Mouse (Mus musculus) liver, embryonic 16.5 days (tissue): ENCODE results near the gene Scnn1b. TPM values are rescaled to one million over a fixed set of nuclear protein-coding genes. Genes with fewer than 3 reads are reported as not detected.

Experiments
- polyA plus RNA-seq: library from polyadenylated mRNA; unstranded; fragments of >200 nt; fragmentation: Nextera tagmentation; extraction: Ambion mirVana; gene quantifications from 2 replicates; pipeline ENCODE4 v1.2.1, GENCODE M21; 2015

The Scnn1b gene
- polyA plus RNA-seq, 1 experiment from 2014 or later = not detected

Other genes starting within 250 kb of the Scnn1b start
- gene Usp31, start 157.8 kb upstream of the Scnn1b start, polyA plus RNA-seq = 0.60 and 0.68 TPM in 2 replicates
- not detected in 2 replicates for gene Scnn1g, start 130.6 kb upstream of the Scnn1b start, polyA plus RNA-seq
- 9.6 and 9.9 TPM in 2 replicates for gene Cog7, start 116.7 kb downstream of the Scnn1b start, polyA plus RNA-seq
- 32.6 and 34.6 TPM in 2 replicates for gene Gga2, start 156.2 kb downstream of the Scnn1b start, polyA plus RNA-seq
- gene Ubfd1, start 202.1 kb downstream of the Scnn1b start, polyA plus RNA-seq = 12.4 and 14.7 TPM in 2 replicates
- gene Ears2, start 202.2 kb downstream of the Scnn1b start, polyA plus RNA-seq = 7.4 and 8.2 TPM in 2 replicates
- gene Ndufab1, start 236.8 kb downstream of the Scnn1b start, polyA plus RNA-seq = 389 and 415 TPM in 2 replicates